Mouse (Mus musculus): ENCODE results near the gene Gpn2. TPM values are rescaled to one million over a fixed set of nuclear protein-coding genes. Genes with fewer than 3 reads are reported as not detected.

Gene Gpn2
- polyA plus RNA-seq, 1 experiment: 22.2 TPM

DNA sequence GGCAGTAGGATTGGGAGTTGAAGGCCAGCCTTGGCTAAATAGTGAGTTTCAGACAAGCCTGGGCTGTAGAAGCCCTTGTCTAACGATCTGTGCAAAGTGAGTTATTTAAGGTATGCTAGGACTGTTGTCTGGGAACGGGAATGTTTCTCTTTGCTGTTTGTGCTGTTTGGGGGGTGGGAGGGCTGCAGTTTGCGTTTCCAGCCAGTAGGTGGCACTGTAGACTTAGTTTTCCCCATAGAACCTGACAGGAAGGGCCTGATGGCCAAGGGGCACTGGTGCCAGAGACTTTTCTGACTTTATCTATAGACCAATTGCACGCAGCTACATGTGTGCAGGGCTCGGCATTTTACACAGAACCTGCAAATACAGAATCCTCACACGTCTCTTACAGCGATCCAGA, 8.4 kb downstream of the Gpn2 start:
- Histone ChIP-seq H3K27ac (ENCODE audit: insufficient read depth, low read length) (no peak overlapping the region), H3K4me1 (ENCODE audit: control insufficient read depth, insufficient read depth, low read length) (no peaks in the 10 kb centered on the region), H3K4me3 (ENCODE audit: insufficient read depth, low read length) (no peak overlapping the region)
- no peak for TF ChIP-seq POLR2A (IDR thresholded peaks at IDR 0.05; ENCODE audit: extremely low read depth, insufficient read depth, low read length)
- peak; percentile 97 for TF ChIP-seq CTCF (IDR thresholded peaks at IDR 0.05; ENCODE audit: extremely low read depth, insufficient read depth, low read length)

DNA sequence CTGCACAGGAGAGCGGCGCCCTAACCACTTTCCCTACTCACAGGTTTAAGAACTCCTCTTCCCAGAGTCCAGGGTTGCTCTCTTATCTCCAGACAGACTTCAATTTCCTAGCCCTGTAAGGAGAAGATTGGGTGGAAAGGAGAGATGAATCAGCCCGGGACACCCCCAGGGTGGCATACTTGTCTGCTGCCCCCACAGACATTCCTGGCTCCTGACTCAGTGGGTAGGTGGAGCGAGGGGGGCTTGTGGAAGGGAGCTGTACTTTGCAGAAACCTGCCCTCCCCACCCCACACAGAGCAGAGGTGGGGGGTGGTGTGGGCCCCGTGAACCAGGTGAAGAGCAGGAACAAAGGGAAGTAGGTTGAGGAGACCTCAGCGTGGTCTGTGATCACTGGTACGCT, 11.4 kb downstream of the Gpn2 start:
- TF ChIP-seq CTCF (IDR thresholded peaks at IDR 0.05; ENCODE audit: extremely low read depth, insufficient read depth, low read length): no peak
- no peak for TF ChIP-seq POLR2A (IDR thresholded peaks at IDR 0.05; ENCODE audit: extremely low read depth, insufficient read depth, low read length)
- peaks cover 2% of the 10 kb centered on the region; the same call in 1 of the 2 replicates for H3K4me1 ChIP-seq (ENCODE audit: control insufficient read depth, insufficient read depth, low read length)
- H3K4me3 ChIP-seq (ENCODE audit: insufficient read depth, low read length): no peak overlapping the region
- no peak overlapping the region for H3K27ac ChIP-seq (ENCODE audit: insufficient read depth, low read length)

DNA sequence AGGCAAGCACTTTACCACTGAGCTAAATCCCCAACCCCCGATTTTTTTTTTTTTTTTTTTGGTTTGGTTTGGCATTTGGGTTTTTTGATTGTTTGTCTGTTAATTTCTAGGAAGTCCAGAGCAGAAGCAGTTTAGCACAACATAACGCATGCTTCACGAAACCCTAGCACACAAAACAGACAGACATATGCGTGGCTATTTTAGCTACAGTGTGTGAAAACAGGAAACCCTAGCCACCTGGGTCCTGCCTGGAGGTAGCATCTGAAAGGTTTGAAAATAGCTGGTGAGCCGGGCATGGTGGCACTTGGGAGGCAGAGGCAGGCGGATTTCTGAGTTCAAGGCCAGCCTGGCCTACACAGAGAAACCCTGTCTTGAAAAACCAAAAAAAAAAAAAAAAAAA, 11.9 kb downstream of the Gpn2 start:
- no peak overlapping the region for H3K4me3 ChIP-seq (ENCODE audit: insufficient read depth, low read length)
- H3K4me1 ChIP-seq (ENCODE audit: control insufficient read depth, insufficient read depth, low read length): peaks cover 2% of the 10 kb centered on the region; the same call in 1 of the 2 replicates
- TF ChIP-seq POLR2A (IDR thresholded peaks at IDR 0.05; ENCODE audit: extremely low read depth, insufficient read depth, low read length): no peak
- no peak for TF ChIP-seq CTCF (IDR thresholded peaks at IDR 0.05; ENCODE audit: extremely low read depth, insufficient read depth, low read length)
- H3K27ac ChIP-seq (ENCODE audit: insufficient read depth, low read length): no peak overlapping the region

DNA sequence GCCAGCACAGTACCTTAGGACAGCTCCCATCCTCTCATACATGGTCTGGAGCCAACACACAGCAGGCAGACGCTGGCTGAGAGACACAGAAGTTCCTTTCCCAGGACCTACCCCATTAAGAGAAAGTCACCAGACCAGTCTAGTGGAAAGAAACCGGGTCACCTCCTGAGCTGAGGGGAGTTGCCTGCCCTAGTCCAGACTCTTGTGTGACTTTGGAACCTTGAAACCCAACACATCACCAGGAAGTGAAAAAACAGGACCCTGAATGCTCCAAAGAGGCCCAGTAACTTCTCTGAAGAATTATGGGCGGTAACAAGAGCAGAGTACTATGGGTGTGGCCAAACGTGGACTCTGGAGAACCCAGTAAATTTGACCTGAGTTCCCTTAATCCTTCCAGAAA, 14.5 kb downstream of the Gpn2 start:
- TF ChIP-seq POLR2A (IDR thresholded peaks at IDR 0.05; ENCODE audit: extremely low read depth, insufficient read depth, low read length): no peak
- no peak for TF ChIP-seq CTCF (IDR thresholded peaks at IDR 0.05; ENCODE audit: extremely low read depth, insufficient read depth, low read length)
- Histone ChIP-seq H3K4me3 (ENCODE audit: insufficient read depth, low read length) (no peak overlapping the region), H3K27ac (ENCODE audit: insufficient read depth, low read length) (no peak overlapping the region), H3K4me1 (ENCODE audit: control insufficient read depth, insufficient read depth, low read length) (peaks cover 2% of the 10 kb centered on the region; the same call in 1 of the 2 replicates)

DNA sequence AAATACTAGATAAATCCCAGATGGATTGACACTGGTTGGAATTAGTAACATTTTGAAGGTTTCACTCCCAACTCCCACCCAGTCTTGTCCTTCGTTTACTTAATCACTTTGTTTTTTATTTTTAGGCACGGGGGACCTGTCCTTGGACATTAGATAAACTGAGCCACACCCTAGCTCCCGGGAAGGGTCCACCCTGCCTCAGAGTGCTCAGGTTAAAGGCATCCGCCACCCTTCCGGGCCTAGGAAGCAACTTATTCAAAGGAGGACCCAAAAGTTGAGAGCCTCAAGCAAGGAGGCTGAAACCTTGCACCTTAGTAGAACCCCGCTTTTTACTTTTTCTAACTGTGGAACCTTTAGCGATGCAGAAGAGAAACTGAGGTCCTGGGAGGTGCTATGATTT, 15.0 kb downstream of the Gpn2 start:
- Histone ChIP-seq H3K27ac (ENCODE audit: insufficient read depth, low read length) (no peak overlapping the region), H3K4me1 (ENCODE audit: control insufficient read depth, insufficient read depth, low read length) (peaks cover 2% of the 10 kb centered on the region; the same call in 1 of the 2 replicates), H3K4me3 (ENCODE audit: insufficient read depth, low read length) (peak overlapping the region; percentile 29)
- TF ChIP-seq CTCF (IDR thresholded peaks at IDR 0.05; ENCODE audit: extremely low read depth, insufficient read depth, low read length) (no peak), POLR2A (IDR thresholded peaks at IDR 0.05; ENCODE audit: extremely low read depth, insufficient read depth, low read length) (no peak)

GRCm38 (mm10) chr4:133599571-133600073, 15.5 kb downstream of the Gpn2 start:
- TF ChIP-seq CTCF (IDR thresholded peaks at IDR 0.05; ENCODE audit: extremely low read depth, insufficient read depth, low read length) (no peak), POLR2A (IDR thresholded peaks at IDR 0.05; ENCODE audit: extremely low read depth, insufficient read depth, low read length) (no peak)
- H3K4me1 ChIP-seq (ENCODE audit: control insufficient read depth, insufficient read depth, low read length): peaks cover 2% of the 10 kb centered on the region; the same call in 1 of the 2 replicates
- H3K4me3 ChIP-seq (ENCODE audit: insufficient read depth, low read length): peak overlapping the region; percentile 29
- H3K27ac ChIP-seq (ENCODE audit: insufficient read depth, low read length): no peak overlapping the region

GRCm38 (mm10) chr4:133600306-133600705, 16.1 kb downstream of the Gpn2 start:
- H3K4me1 ChIP-seq (ENCODE audit: control insufficient read depth, insufficient read depth, low read length): peaks cover 2% of the 10 kb centered on the region; the same call in 1 of the 2 replicates
- H3K27ac ChIP-seq (ENCODE audit: insufficient read depth, low read length): no peak overlapping the region
- TF ChIP-seq POLR2A (IDR thresholded peaks at IDR 0.05; ENCODE audit: extremely low read depth, insufficient read depth, low read length) (no peak), CTCF (IDR thresholded peaks at IDR 0.05; ENCODE audit: extremely low read depth, insufficient read depth, low read length) (no peak)
- H3K4me3 ChIP-seq (ENCODE audit: insufficient read depth, low read length): peak overlapping the region; percentile 29; the same call in 1 of the 2 replicates

GRCm38 (mm10) chr4:133601721-133602218, 17.6 kb downstream of the Gpn2 start, which contains the start of gene Sfn:
TSS of gene Sfn (minus strand) at chr4:133602168.
- Histone ChIP-seq H3K27ac (ENCODE audit: insufficient read depth, low read length) (no peak within 1 kb of the TSS), H3K4me3 (ENCODE audit: insufficient read depth, low read length) (no peak within 1 kb of the TSS), H3K4me1 (ENCODE audit: control insufficient read depth, insufficient read depth, low read length) (peaks cover 2% of the 10 kb centered on the region; the same call in 1 of the 2 replicates)
- TF ChIP-seq POLR2A (IDR thresholded peaks at IDR 0.05; ENCODE audit: extremely low read depth, insufficient read depth, low read length) (no peak), CTCF (IDR thresholded peaks at IDR 0.05; ENCODE audit: extremely low read depth, insufficient read depth, low read length) (0 out of 2 replicates have a peak, but pooled peaks have one; percentile 16)

DNA sequence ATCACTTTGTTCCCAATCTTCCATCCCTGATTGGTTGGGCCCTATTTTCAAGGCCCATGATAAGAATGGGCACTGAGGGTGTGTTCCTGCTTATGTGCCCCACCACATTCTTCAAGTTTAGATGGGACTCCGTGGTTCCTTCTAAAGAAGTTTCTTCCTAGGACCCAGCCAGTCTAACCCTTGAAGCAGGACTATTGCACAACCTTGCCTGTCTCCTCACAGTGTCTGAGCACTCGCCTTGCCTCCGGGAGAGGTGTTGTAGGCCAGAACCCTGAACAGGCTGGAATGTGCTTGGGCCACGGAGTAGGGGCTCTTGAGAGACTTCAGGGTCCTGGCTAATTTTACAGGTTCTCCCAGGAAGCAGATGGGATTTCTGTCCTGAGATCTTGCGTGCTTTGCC, 18.9 kb downstream of the Gpn2 start:
- H3K4me3 ChIP-seq (ENCODE audit: insufficient read depth, low read length): no peak overlapping the region
- TF ChIP-seq POLR2A (IDR thresholded peaks at IDR 0.05; ENCODE audit: extremely low read depth, insufficient read depth, low read length) (no peak), CTCF (IDR thresholded peaks at IDR 0.05; ENCODE audit: extremely low read depth, insufficient read depth, low read length) (no peak)
- no peak overlapping the region for H3K27ac ChIP-seq (ENCODE audit: insufficient read depth, low read length)
- H3K4me1 ChIP-seq (ENCODE audit: control insufficient read depth, insufficient read depth, low read length): peaks cover 2% of the 10 kb centered on the region; the same call in 1 of the 2 replicates

DNA sequence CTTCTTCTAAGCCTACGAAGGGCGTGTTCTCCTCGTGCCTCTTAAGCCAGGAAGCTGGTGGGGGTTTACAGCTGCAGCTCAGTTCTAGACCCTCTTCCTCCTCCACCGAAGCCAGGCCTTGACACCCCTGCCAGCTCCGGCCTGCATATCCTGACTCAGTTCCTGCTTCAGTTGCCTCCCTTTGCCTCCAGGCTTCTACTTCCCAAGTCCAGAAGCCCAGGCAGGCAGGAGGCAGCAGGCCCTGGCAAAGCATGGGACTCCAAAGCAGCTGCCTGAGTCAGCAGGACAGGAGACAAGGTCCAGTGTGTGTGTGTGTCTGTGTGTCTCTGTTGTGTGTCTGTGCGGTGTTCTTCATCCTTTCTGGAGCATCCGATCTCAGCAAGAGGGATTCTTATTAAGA, 20.0 kb downstream of the Gpn2 start:
- peaks cover 2% of the 10 kb centered on the region; the same call in 1 of the 2 replicates for H3K4me1 ChIP-seq (ENCODE audit: control insufficient read depth, insufficient read depth, low read length)

More for the DNA sequence above, 20.0 kb downstream of the Gpn2 start:
- H3K4me3 ChIP-seq (ENCODE audit: insufficient read depth, low read length): no peak overlapping the region
- H3K27ac ChIP-seq (ENCODE audit: insufficient read depth, low read length): no peak overlapping the region
- TF ChIP-seq CTCF (IDR thresholded peaks at IDR 0.05; ENCODE audit: extremely low read depth, insufficient read depth, low read length) (no peak), POLR2A (IDR thresholded peaks at IDR 0.05; ENCODE audit: extremely low read depth, insufficient read depth, low read length) (no peak)

Measured in cortical plate, adult 2 months (tissue).